Mouse (Mus musculus) adrenal gland, adult 8-10 months (tissue): ENCODE measurements around the gene Rps19. TPM values are rescaled to one million over a fixed set of nuclear protein-coding genes. Genes with fewer than 3 reads are reported as not detected.
"Not testable (repeated sequence)": the region's sequence is repeated elsewhere in the genome, so short reads cannot be mapped to it uniquely, and the experiment has no call there.

ENCODE experiments used
- DNase-seq: peaks from one replicate; pipeline ENCODE4 v3.0.0; 2022
- total RNA-seq, 4 experiments: library from RNA; stranded (reverse); gene quantifications; 2 replicates each; pipeline ENCODE4 v1.2.4; 2022

Gene Rps19
- total RNA-seq, 4 experiments from 2014 or later: 823 to 1,088 (median 1,017) TPM

DNA sequence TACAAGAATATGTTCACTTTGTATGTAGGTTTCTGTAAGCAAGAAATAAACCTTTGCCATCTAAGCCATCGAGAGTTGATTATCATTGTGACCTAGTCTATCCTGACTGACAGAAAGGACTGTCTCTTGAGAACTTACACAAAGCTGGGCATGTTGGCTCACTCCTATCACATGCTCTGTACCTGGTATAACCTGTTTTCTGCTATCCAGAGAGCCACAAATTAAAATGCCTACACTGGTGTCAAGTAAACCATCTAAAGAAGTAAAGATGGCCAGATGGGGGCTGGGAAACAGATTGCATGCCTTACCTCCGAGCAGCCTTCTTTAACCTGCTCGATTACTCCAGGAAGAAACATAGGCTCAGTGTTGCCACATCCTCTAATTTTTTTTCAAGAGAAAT, 6.6 kb upstream of the Rps19 start:
- DNase-seq: no peak

- no peak for DNase-seq
These were observed 4.6 kb upstream of the Rps19 start for GRCm38 (mm10) chr7:24879620-24880019.

DNA sequence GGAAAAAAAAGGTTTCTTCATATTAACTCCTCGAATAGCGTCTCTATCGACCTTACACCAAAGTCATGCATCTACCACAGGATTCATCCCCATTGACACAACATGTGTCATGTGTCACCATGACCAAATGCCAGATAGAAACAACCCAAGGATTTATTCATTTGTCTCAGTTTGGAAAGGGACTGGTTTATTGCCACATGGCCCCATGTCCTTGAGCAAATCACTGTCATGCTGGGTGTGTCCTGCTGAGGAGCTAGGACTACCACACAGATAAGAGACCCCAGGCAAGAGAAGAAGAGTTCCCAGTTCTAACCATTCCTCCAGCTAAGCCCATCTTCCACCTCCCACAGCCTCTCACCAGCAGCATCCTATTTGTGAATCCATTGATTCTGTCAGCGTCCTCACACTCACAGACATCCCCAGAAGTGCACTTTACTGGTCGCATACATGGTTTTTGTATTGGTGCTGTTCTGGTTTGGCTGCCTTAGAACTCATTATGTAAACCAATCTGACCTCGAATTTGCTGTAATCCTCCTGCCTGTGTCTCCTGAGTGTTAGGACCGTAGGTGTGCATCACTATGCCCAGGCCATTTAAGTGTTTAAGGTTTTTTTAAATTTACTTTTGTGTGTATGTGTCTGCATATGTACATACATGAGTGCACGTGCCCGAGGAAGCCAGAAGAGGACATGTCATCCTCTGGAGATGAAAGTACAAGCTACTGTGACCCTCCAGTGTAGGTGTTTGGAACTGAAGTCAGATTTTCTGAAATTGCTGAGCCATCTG, 1.6 kb upstream of the Rps19 start:
- DNase-seq: peak; percentile 72

GRCm38 (mm10) chr7:24884693-24885291, 621 bp downstream of the Rps19 start:
- DNase-seq: no peak

DNA sequence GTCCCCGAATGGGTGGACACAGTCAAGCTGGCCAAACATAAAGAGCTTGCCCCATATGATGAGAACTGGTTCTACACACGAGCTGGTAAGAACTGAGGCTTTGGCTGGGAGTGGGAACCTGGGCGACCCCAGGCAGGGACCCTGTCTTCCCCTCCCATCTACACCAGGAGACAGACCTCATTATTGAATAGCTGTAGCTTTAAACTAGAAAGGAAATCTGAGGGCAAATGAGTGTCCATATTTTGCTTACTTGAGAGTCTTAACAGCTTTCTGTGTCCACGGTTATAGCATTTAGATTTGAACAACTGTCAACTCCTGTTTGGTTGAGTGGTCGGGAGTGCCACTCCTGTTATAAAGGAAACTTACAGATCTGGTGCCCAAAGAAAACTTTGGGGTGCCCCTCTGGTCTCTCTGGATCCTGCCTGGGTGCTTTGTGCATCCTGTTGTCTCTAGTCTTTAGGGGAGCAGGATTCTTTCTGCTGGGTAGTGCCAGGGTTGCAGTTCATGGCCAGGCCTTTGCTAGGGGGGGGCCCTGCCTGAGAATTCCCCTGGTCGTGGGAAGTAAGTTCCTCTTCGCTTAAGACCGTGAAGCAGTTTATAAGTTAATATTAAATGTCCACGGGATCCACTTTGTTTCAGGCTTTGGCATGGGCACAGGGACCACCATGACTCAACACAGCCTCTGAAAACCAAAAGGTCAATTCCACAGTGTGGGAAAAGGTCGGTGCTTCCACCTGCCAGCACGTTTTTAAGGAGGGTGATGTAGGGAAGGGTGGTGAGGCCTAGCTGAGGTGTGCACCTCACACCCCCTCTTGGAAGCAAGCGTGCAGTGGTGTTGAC, 1.5 kb downstream of the Rps19 start:
- DNase-seq: no peak

DNA sequence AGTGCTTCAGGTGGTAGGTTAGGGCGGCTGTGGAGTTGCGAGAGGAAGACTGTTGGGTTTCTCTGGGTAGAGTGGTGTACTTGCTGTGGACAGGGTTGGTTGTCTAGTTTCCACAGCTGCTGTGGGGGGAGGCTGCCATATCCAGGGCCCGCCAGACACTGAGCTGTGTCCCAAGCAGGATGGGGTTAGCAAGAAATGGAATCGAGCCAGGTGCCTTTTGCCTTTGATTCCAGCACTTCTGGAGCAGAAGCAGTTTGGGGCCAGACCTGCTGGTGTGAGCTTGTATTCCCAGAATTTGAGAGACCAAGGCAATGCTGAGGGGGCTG, 2.1 kb downstream of the Rps19 start:
- DNase-seq: no peak

- DNase-seq: no peak
These were observed 2.9 kb downstream of the Rps19 start for GRCm38 (mm10) chr7:24887096-24887495.

DNA sequence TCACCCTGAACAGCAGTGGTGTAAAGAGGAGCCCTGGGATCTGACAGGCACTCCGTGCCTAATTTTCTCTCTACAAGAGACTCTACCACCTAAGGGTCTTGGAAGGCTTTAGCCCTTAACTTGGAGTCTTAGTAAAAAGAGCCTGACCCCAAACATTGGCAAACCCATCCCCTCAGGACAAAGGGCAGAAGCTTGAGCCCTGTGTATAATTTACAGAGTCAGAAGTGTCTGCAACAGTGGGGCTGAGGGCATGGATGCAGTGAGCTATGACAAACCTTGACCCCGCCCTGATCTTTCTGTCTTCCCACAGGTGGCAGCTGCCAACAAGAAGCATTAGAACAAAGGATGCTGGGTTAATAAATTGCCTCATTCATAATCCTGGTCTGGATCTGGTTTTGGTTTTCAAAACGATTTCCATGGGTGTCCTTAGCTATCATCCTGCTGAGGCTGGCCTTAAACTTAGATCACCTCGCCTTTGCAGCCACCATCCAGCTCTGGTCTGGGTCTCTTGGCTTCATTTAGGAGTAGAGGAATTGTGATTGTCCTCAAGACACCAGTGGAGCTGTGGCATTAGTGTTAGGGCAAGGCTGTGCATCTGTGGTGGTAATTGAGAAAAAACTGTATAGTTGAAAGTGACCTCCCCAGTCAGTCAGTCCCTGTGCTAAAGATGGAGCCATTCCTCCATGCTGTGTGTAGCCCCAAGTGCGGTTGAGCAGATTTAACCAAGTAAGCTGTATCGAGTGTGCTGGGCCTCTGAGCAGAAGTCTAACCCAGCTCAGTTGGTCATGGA, 5.5 kb downstream of the Rps19 start:
- no peak for DNase-seq

GRCm38 (mm10) chr7:24890281-24891216, 6.4 kb downstream of the Rps19 start:
- peak; percentile 52 for DNase-seq

DNA sequence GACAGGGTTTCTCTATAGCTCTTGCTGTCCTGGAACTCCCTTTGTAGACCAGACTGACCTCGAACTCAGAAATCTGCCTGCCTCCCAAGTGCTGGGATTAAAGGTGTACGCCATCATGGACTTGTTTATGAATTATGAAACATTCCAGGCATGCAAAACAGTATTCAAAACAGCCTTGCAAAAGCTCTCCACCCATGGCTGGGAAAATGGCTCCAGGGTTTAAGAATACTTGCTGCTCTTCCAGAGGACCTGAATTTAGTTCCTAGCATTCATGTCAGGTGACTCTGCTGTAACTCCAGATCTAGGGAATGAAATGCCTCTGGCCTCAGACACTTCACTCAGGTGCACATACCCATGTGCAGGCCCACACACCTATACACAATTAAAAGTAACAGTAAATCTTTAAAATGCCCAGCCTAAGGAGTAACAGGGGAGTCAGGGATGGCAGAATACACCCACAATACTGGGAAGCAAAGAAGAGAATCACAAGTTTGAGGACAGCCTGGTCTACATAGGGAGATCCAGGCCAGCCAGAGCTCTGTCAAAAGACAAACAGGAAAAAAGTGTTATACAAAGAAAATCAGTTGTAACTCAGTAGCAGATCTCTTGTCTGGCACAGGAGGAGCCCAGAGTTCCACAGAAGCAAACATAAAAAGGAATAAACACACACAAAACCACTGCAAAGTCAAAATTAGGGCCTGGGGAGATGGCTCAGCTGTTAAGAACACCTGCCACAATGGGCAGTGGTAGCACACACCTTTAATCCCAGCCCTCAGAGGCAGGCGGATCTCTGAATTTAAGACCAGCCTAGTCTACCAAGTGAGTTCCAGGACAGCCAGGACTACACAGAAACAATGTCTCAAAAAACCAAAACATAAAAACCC, 7.3 kb downstream of the Rps19 start:
- no peak for DNase-seq

DNA sequence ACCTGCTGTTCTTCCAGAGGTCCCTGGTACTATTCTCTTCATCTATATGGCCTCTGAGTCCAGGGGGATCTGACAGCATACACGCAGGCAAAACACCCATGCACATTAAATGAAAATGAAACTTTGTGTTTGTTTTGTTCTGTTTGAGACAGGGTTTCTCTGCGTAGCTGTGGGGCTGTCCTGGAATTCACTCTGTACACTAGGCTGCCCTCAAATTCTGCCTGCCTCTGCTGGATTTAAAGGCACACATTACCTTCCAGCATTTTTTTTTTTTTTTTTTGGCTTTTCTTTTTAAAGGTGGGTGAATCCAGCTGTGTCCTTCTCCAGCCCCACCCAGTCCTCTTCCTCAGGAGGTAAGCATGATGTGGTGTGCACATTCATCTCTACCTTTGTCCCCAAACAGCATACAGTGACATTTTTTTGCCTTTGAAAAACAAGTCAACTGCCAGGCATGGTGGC, 8.0 kb downstream of the Rps19 start:
- no peak for DNase-seq

DNA sequence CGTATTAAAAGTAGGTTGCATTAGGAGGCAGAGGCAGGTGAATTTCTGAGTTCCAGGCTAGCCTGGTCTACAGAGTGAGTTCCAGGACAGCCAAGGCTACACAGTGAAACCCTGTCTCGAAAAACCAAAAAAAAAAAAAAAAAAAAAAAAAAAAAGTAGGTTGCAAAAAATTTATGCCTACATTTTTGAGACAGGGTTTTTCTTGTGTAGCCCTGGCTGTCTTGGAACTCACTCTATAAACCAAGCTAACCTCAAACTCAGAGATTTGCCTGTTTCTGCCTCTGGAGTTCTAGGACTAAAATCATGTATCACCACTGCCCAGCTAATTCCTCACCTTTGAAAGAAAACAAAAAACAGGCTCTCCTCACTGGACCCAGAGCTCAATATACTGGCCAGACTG, 11.6 kb downstream of the Rps19 start:
- not testable (repeated sequence) for DNase-seq

DNA sequence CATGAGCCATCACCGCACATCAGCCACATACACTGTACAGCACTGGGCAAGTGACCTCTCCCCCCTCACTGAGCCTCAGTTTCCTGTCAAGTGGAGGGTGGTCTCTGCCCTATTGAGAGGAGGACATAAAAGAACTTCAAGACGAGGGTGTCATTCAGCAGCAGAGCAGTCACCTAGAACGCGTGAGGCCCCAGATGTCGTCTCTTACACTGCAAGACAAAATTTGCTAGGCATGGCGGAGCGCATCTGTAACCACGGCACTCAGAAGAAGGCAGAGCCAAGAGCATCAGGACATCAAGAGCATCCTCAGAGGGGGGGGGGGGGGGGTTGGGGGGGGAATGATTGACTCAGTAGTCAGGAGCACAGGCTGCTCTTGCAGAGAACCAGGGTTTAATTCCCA, 12.1 kb downstream of the Rps19 start:
- no peak for DNase-seq

GRCm38 (mm10) chr7:24897224-24897623, 13.1 kb downstream of the Rps19 start, which contains the start of gene Cd79a:
Gene Cd79a, plus strand, starts transcription at chr7:24897381.
- no peak for DNase-seq

- DNase-seq: no peak
These were observed 13.8 kb downstream of the Rps19 start for GRCm38 (mm10) chr7:24897959-24898358.

- no peak for DNase-seq
These were observed 16.9 kb downstream of the Rps19 start for GRCm38 (mm10) chr7:24901114-24901513.

- no peak for DNase-seq
These were observed 17.7 kb downstream of the Rps19 start for GRCm38 (mm10) chr7:24901842-24902241.

- DNase-seq: no peak
These were observed 18.1 kb downstream of the Rps19 start for GRCm38 (mm10) chr7:24902264-24902629.

GRCm38 (mm10) chr7:24902630-24903443, 18.7 kb downstream of the Rps19 start, which contains the start of gene Arhgef1:
Gene Arhgef1, plus strand, starts transcription at chr7:24902912.
- DNase-seq: peak; percentile 47
